Mouse (Mus musculus): ENCODE measurements at regions not wholly inside any gene's neighbourhood (a gene's known extent, or its start where the extent isn't known, plus 50 kb on each side); places are given as distances from the start of the nearest gene placed in this dataset.

DNA sequence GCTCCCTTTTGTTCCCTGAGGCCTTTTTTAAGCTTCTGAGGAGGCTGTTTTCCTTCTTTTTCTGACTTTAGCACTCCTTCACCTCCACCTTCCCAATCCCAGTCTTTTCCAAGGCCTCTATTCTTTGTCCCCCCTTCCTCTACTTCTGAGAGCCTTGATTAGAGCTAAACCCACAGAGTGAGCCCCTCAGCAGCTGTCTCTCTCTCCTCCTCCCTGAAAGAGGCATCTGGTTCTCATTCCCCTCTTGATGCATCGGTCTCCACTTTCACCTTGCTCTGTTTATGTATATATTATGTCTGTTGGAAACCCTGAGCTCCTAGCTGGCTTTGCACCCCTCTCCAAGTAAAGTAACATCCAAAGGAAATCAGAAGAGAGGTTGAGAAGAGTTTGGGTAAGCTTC lies 224.6 kb upstream of the Osr1 start:
- ATAC-seq (ENCODE audit: extremely low read depth, insufficient number of reproducible peaks, low FRiP score, poor library complexity, severe bottlenecking), result no peak

GRCm38 (mm10) chr12:9355512-9355911 lies 214.4 kb upstream of the Osr1 start:
- no peak for ATAC-seq (ENCODE audit: extremely low read depth, insufficient number of reproducible peaks, low FRiP score, poor library complexity, severe bottlenecking)

GRCm38 (mm10) chr12:9357856-9358255 lies 212.1 kb upstream of the Osr1 start:
- ATAC-seq (ENCODE audit: extremely low read depth, insufficient number of reproducible peaks, low FRiP score, poor library complexity, severe bottlenecking), result no peak

DNA sequence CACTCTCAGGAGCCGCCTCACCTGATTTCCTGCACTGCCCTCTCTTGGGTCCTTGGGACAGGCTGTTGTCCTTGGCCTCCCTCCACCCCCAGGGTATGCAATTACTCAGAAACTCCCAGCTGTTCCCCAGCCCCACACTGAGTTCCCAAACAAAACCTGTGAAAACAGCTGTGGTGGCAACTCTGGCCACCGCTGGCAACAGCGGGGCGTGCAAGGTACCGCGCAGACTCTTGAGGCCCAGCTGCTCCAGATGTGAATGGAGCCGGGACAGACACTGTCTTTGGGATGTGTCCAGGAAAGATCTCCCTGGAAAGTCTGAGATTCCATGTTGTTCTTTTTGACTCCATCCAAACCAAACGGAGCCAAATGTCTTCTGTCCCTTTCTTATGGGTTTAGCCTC lies 211.0 kb upstream of the Osr1 start:
- no peak for ATAC-seq (ENCODE audit: extremely low read depth, insufficient number of reproducible peaks, low FRiP score, poor library complexity, severe bottlenecking)

GRCm38 (mm10) chr12:9365931-9366330 lies 204.0 kb upstream of the Osr1 start:
- no peak for ATAC-seq (ENCODE audit: extremely low read depth, insufficient number of reproducible peaks, low FRiP score, poor library complexity, severe bottlenecking)

DNA sequence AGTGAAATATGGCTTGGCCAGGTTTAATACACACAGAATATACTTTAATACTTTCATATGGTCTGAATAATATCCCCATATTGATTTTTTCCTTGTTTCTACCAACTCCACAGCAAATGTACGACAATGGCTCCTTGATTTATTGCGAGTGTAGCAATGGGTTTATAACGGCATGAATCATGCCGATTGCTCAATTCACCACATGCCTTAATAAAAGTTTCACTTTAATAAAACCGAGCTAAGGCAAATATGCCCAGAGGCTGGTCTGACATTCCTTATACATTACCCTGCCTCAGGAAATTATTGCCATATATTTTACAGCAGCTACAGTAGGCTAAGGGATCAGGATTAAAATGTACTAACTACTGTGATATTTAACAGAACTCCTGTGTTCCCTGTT lies 201.2 kb upstream of the Osr1 start:
- no peak for ATAC-seq (ENCODE audit: extremely low read depth, insufficient number of reproducible peaks, low FRiP score, poor library complexity, severe bottlenecking)

DNA sequence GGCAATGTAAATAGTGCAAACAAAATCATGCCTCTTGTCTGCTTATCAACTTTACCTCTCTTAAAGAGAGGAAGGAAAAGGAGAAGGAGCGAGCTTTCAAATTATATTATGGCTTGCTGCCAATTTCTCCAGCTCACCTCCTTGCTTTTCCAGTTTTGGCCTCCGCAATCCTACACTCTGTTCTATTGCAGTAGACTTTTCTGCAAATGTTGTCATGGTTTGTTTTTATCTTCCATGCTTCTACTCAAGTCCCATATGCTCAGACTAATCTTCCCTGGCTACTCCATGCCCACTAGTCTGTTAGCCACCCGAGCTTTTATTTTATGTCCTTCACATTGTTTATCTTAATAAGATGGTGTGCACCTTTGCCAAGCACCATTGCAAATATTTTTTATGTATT lies 168.0 kb upstream of the Osr1 start:
- no peak for ATAC-seq (ENCODE audit: extremely low read depth, insufficient number of reproducible peaks, low FRiP score, poor library complexity, severe bottlenecking)

DNA sequence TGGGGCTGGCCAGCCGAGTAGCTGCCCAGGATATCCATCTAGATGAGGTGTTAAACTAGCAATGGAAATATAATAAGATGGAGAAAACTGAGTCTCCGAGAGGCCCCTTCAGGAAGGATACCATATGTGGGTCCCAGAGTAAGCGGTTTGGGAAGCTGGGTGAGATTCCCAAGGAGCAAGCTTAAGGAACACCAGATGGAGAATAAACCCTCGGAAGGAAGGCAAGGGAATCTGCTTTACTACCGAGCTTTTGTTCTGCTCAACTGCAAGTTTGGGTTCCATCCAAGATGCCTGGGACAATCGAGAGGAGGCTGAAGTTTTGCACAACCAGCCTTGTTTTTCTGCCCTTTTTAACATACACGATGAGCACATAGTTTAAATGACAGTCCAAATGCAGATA lies 164.9 kb upstream of the Osr1 start:
- ATAC-seq (ENCODE audit: extremely low read depth, insufficient number of reproducible peaks, low FRiP score, poor library complexity, severe bottlenecking), result no peak

DNA sequence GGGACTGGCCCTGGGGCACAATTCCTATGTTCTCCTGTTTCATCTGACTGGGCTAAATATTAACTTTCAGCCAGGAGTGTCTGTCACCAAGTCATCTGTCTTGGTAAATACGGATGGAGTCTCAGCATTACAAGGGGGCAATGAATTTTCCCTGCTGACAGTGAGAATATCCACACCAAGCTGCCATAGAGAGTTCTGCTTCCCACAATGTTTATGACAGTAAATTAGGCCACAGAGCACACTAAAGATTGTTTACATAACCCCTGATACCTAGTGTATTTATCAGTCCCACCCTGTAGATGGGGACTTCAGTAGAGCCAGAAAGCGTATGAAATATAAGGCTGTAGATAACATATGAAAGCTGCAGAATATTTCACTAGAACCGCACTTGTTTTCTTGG lies 150.6 kb upstream of the Osr1 start:
- ATAC-seq (ENCODE audit: extremely low read depth, insufficient number of reproducible peaks, low FRiP score, poor library complexity, severe bottlenecking), result no peak

DNA sequence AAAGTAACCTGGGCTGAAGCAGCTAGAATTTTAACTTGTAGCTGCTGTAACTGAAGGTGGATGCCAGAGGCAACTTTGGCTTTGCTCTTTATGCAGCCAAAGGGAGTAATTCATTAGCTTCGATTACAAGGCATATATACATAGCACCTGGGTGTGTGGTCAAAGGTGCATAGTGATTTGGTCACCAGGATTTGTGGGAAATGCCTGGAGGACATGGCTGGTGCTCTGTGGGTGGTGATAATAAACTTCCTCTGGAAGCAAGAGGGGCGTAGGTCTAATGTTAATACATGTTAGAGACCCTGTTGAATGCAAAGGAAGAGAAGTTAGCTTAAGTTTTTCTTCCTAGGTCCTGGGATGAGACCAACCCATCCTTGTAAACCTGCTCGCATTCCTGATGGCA lies 139.3 kb upstream of the Osr1 start:
- no peak for ATAC-seq (ENCODE audit: extremely low read depth, insufficient number of reproducible peaks, low FRiP score, poor library complexity, severe bottlenecking)

- no peak for ATAC-seq (ENCODE audit: extremely low read depth, insufficient number of reproducible peaks, low FRiP score, poor library complexity, severe bottlenecking)
These were observed 131.2 kb upstream of the Osr1 start for GRCm38 (mm10) chr12:9438575-9439161.

DNA sequence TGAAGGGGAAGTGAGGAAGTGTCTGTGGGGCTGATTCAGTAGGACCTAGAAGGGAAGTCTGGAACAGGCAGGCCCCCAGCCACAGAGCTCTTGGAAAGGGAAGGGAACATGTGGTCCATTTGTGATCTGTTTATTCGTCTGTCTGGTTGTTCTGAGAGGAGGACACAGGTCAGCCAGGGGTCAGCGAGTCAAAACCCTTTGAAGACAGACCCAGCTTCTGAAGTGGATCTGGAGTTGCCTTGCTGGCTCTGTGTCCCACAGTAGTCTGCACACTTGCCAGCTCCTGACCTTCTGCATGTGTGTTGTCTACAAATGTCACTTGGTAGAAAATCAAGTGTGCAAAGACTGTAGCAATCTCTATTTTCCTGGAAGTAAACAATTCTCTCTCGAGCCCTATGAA lies 119.3 kb upstream of the Osr1 start:
- ATAC-seq (ENCODE audit: extremely low read depth, insufficient number of reproducible peaks, low FRiP score, poor library complexity, severe bottlenecking), result no peak

DNA sequence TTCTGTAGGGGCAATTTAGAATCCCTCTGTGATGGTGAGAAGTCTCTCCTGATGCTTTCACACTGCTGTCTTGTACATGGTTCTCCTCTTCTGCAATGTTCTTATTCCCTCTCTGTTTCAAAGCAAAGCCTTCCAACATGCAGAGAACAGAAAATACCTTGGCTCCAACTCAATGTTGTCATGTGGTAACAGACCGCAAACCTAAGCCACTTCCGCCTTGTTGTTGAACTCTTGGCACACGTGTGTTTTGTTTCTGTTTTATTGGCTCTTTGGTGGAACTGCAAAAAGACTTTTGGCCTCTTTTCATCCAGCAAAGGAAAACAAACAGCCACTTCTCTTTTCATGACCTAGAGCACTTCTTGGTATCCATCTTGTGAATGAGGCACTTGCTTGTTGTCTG lies 109.7 kb upstream of the Osr1 start:
- ATAC-seq (ENCODE audit: extremely low read depth, insufficient number of reproducible peaks, low FRiP score, poor library complexity, severe bottlenecking), result no peak

GRCm38 (mm10) chr12:9469655-9470470 lies 100.1 kb upstream of the Osr1 start:
- ATAC-seq (ENCODE audit: extremely low read depth, insufficient number of reproducible peaks, low FRiP score, poor library complexity, severe bottlenecking), result no peak

DNA sequence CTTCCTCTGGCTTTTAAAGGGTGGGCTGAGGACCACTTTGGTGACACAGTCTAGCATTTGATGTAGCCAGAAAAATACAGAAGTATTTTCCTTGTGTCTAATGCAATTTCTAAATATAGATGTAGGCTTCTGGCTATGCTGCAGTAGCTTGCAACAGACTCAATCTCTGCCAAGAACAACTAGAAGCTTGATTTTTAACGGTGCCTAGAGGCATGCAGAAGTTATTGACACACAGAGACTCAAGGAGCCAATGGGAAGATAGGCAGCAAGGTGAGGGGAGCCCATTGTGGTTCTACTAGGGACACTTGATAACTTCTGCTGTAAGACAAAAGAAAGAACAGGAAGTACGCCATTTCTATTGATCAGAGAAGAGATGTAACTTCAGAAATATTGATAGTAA lies 94.1 kb upstream of the Osr1 start:
- ATAC-seq (ENCODE audit: extremely low read depth, insufficient number of reproducible peaks, low FRiP score, poor library complexity, severe bottlenecking), result no peak

DNA sequence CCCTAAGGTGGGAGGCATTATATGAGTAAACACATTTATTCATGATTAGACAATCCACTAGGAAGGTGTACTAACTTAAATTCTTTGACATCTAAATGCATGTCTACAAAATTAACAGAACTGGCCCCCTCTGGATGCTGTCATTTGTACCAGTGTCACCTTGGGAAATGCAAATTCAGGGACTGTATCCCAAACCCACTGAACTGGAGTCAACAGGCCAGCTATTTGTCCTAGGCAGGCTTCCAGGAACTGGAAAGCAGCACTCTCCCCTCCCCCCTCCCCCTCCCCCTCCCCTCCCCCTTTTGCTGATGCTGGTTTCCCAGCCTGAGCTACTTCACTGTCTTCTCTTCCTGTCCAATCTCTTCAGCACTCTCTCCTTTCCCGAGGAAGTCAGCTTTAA lies 91.7 kb upstream of the Osr1 start:
- no peak for ATAC-seq (ENCODE audit: extremely low read depth, insufficient number of reproducible peaks, low FRiP score, poor library complexity, severe bottlenecking)

- ATAC-seq (ENCODE audit: extremely low read depth, insufficient number of reproducible peaks, low FRiP score, poor library complexity, severe bottlenecking), result no peak
These were observed 82.1 kb upstream of the Osr1 start for GRCm38 (mm10) chr12:9487674-9488413.

GRCm38 (mm10) chr12:9513926-9514325 lies 56.0 kb upstream of the Osr1 start:
- ATAC-seq (ENCODE audit: extremely low read depth, insufficient number of reproducible peaks, low FRiP score, poor library complexity, severe bottlenecking), result no peak

DNA sequence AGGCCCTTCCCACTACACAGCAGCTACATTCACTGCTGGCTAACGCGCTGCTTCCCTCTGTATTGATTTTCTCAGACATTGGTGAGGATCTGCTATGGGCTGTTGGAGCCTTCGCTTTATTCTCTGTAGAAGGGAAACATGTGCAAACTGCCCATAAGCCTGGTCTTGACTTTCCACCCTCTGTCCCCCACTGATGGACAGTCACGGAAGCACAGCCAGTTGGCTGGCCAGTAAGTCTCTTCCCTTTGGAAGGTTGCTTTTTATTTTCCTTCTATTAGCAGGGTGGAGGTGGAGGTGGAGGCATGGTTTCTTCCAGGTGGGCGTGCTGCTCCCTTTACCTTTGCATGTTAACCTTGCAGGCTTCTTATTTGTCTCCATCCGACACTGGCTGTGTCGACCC lies 51.1 kb upstream of the Osr1 start:
- no peak for ATAC-seq (ENCODE audit: extremely low read depth, insufficient number of reproducible peaks, low FRiP score, poor library complexity, severe bottlenecking)

GRCm38 (mm10) chr12:9519346-9519745 lies 50.6 kb upstream of the Osr1 start:
- no peak for ATAC-seq (ENCODE audit: extremely low read depth, insufficient number of reproducible peaks, low FRiP score, poor library complexity, severe bottlenecking)

All from neutrophil, adult 5-6 weeks (primary cell).